Mouse (Mus musculus): ENCODE measurements around the gene Sinhcaf.

- TF ChIP-seq CTCF (IDR thresholded peaks at IDR 0.05; ENCODE audit: low read depth, low read length) (no peak), POLR2AphosphoS5 (IDR thresholded peaks at IDR 0.05; ENCODE audit: insufficient replicate concordance, low read depth, low read length) (no peak), GATA1 (IDR thresholded peaks at IDR 0.05; ENCODE audit: borderline replicate concordance, low read length) (no peak)
Observed at GRCm38 (mm10) chr6:148918841-148919398, 27.3 kb downstream of the Sinhcaf start.
